Mouse (Mus musculus): ENCODE results near the gene Ilf2. TPM values are rescaled to one million over a fixed set of nuclear protein-coding genes. Genes with fewer than 3 reads are reported as not detected.

Ilf2 gene
- polyA plus RNA-seq, 1 experiment from 2014 or later = 368 TPM

DNA sequence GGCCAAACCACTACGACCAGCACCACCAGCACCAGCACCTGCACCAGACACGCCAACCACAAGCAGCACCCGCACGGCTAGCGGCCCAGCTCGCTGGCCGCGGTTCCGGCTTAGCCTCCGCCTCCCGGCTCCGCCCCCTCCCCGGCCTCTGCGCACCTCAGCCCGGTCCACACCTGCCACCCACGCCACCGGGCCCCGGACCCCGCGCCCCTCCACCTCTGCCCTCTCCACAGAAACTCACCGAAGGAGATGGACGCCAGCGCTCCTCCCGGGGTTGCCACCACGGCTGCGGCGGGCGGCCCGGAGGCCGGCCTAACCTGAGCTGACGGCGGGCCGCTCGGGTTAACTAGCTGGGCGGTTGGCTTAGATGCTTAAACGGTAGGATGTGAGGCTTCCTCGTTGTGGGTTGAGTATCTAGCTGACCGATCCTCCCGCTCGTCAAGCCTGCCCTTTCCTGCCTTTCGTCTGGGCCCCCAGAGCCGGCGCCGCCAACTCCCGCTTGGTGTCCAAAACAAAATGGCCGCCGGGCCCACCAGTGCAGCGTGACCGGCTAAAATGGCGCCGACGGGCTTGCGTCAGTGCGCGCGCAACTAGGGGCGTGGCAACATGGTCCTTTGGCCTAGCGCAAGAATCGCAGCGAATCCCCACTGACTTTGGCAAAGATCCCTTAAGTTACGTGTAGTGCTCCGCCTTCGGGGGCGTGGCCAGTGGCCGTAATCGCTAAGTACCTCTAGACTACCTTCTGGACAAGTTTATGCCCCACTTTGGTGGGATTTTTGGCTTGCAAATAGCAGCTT, 33.2 kb downstream of the Ilf2 start, which contains the start of gene Chtop:
Gene Chtop, minus strand, starts transcription at position 549 of the 797 bp plus-strand sequence.
- Histone ChIP-seq H3K36me3 (ENCODE audit: control insufficient read depth, insufficient read depth, low read length) (peaks cover 12% of the 10 kb centered on the region; the same call in 1 of the 2 replicates), H3K9me3 (ENCODE audit: control insufficient read depth, low read length) (no peaks in the 10 kb centered on the region), H3K4me3 (ENCODE audit: low read depth, low read length) (peak within 1 kb of the TSS; percentile 77), H3K27me3 (ENCODE audit: control insufficient read depth, insufficient read depth, low read length) (no peaks in the 10 kb centered on the region), H3K4me2 (replicated peaks; ENCODE audit: low read depth, low read length) (peak within 1 kb of the TSS; percentile 83), H3K27ac (ENCODE audit: low read depth, low read length) (peak within 1 kb of the TSS; percentile 86), H3K9ac (ENCODE audit: low read depth, low read length) (peak within 1 kb of the TSS; percentile 87), H3K4me1 (replicated peaks; ENCODE audit: control insufficient read depth, insufficient read depth, low read length) (0 out of 2 replicates have a peak, but pooled peaks cover 2% of the 10 kb centered on the region)
- under 1% methylated on average over 62 of the region's 66 CpGs for WGBS
- DNase-seq (ENCODE audit: low spot score) = peak; percentile 100
- ATAC-seq (ENCODE audit: low FRiP score) = peak; percentile 93

DNA sequence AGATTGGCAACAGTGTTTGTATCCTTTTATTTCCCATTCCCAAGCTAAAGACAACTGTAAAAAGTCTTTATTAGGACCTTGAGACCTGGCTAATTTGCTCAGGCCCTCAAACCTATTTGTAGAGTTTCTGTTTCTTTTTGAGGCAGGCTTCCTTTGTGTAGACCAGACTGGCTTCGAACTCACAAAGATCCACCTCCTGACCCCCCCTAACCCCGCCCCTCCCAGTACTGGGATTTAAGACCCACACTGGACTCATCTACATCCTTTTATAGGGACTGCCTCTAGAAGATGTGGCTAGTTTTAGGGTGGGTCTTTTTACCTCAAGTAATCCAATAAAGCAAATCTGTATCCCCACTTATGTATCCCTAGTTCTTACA, 33.8 kb downstream of the Ilf2 start:
- WGBS = 28% methylated on average over 2 of the region's 2 CpGs
- H3K4me3 ChIP-seq (ENCODE audit: low read depth, low read length) = peak overlapping the region; percentile 77
- DNase-seq (ENCODE audit: low spot score) = no peak

DNA sequence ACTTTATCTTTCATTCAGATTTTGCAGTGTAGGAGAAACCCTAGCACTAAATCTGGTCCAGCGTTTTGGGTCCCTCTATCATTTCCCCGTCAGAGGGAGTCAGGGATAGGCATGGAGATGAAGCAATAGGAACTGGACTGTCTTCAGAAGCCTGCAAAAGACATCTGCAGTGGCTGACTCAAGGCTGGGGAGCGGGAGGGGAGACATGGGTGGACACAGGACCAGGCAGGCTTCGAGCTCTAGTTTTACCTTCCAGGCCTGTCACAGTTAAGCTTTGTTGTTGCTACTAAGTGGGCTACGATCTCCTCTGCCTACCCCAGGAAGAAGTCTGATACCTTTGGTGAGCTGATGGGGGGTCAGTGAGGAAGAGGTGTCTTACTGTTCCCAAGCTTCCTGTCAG, 36.4 kb downstream of the Ilf2 start:
- 91% methylated on average over 5 of the region's 5 CpGs for WGBS
- DNase-seq (ENCODE audit: low spot score) = no peak
- H3K36me3 ChIP-seq (ENCODE audit: control insufficient read depth, insufficient read depth, low read length) = peaks cover under 1% of the 10 kb centered on the region; the same call in 1 of the 2 replicates

More for the DNA sequence above, 33.8 kb downstream of the Ilf2 start:
- peak overlapping the region; percentile 32; the same call in 1 of the 2 replicates for H3K4me2 ChIP-seq (replicated peaks; ENCODE audit: low read depth, low read length)
- peak overlapping the region; percentile 60; the same call in 1 of the 2 replicates for H3K27ac ChIP-seq (ENCODE audit: low read depth, low read length)
- peaks cover 12% of the 10 kb centered on the region; the same call in 1 of the 2 replicates for H3K36me3 ChIP-seq (ENCODE audit: control insufficient read depth, insufficient read depth, low read length)
- H3K4me1 ChIP-seq (replicated peaks; ENCODE audit: control insufficient read depth, insufficient read depth, low read length) = peaks cover 8% of the 10 kb centered on the region; the same call in 1 of the 2 replicates
- H3K27me3 ChIP-seq (ENCODE audit: control insufficient read depth, insufficient read depth, low read length) = no peaks in the 10 kb centered on the region
- H3K9me3 ChIP-seq (ENCODE audit: control insufficient read depth, low read length) = no peaks in the 10 kb centered on the region
- H3K9ac ChIP-seq (ENCODE audit: low read depth, low read length) = no peak overlapping the region
- ATAC-seq (ENCODE audit: low FRiP score) = peak; percentile 41

DNA sequence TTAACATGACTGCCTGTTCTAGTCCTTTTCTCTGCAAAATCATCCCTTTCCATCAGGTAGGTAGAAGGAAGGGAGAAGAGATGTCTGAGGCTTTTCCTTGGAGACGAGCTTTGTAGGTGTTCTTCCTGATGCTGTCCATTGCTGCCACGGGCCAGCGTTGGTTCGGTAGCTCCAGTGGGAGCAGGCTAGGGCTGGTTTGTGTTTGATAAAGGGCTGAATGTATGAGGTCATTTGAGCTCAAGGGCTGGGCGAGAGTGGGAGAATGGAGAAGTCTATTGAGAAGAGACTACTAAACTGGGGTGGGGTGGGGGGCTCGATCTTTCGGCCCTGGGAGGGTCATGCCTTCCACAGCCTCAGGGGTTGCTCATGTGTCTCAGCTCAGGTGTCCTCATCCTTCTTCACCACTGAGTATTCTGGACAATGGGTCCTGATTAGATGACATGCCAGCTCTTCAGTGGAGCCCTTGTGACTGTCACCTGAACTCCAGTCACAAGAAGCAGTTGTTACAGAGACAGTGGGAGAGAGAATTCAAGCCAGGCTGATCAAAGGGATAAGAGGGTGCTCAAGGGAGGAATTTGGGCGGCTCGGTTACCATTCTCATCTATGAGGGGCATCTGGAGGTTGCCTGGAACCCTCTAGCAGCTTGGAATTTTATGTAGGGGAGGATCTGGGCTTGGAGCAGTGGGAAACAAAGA, 37.2 kb downstream of the Ilf2 start:
- ATAC-seq (ENCODE audit: low FRiP score) = no peak
- no peak overlapping the region for H3K27ac ChIP-seq (ENCODE audit: low read depth, low read length)
- DNase-seq (ENCODE audit: low spot score) = no peak
- H3K36me3 ChIP-seq (ENCODE audit: control insufficient read depth, insufficient read depth, low read length) = no peaks in the 10 kb centered on the region
- peaks cover 6% of the 10 kb centered on the region; the same call in 1 of the 2 replicates for H3K4me1 ChIP-seq (replicated peaks; ENCODE audit: control insufficient read depth, insufficient read depth, low read length)
- no peak overlapping the region for H3K9ac ChIP-seq (ENCODE audit: low read depth, low read length)
- 67% methylated on average over 8 of the region's 9 CpGs for WGBS
- no peak overlapping the region for H3K4me3 ChIP-seq (ENCODE audit: low read depth, low read length)
- H3K4me2 ChIP-seq (replicated peaks; ENCODE audit: low read depth, low read length) = no peak overlapping the region
- no peaks in the 10 kb centered on the region for H3K27me3 ChIP-seq (ENCODE audit: control insufficient read depth, insufficient read depth, low read length)
- H3K9me3 ChIP-seq (ENCODE audit: control insufficient read depth, low read length) = no peaks in the 10 kb centered on the region

More for the DNA sequence above, 36.4 kb downstream of the Ilf2 start:
- Histone ChIP-seq H3K27ac (ENCODE audit: low read depth, low read length) (no peak overlapping the region), H3K9me3 (ENCODE audit: control insufficient read depth, low read length) (no peaks in the 10 kb centered on the region), H3K4me2 (replicated peaks; ENCODE audit: low read depth, low read length) (no peak overlapping the region), H3K27me3 (ENCODE audit: control insufficient read depth, insufficient read depth, low read length) (no peaks in the 10 kb centered on the region), H3K4me1 (replicated peaks; ENCODE audit: control insufficient read depth, insufficient read depth, low read length) (peaks cover 8% of the 10 kb centered on the region; the same call in 1 of the 2 replicates), H3K9ac (ENCODE audit: low read depth, low read length) (no peak overlapping the region), H3K4me3 (ENCODE audit: low read depth, low read length) (no peak overlapping the region)
- ATAC-seq (ENCODE audit: low FRiP score) = no peak

DNA sequence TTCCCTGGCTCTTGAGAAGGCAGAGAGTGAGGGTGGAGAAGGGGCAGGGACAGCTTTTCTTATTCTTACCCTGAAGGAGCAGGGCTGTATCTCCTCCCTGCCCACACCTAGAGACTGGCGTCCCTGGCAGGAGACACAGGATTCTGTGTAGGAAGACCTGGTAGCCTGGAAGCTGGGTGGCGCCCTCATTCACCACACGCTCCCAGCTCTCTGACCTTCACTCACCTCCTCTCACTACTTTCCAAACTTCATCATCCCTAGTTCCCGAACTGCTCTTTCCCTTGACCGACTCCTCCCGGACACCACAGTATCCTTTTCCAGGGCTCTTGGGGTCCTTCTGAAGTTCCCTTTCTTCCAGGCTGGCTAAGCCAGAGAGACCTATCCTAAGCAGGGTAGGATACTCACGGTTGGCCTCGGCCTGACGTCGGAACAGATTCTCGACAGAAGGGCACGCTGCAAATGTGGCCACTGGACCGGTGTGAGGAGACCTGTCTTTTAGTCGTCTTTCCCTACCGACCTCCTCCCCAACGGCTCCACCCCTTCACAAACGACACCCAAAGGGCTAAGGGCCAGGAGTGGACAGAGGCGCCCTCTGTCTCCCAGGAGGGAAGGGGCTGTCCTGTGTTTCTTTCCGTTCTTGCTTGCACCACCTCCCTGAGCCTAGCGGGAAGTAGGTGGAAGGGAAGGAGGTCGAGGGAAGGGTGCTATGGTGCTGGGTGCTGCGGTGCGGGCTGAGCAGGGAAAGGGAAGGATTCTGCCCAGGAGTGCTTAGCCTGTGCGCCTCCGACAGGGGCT, 38.1 kb downstream of the Ilf2 start, which contains the start of the genes S100a1 and S100a13:
Gene S100a1, minus strand, starts transcription at position 597 of the 795 bp plus-strand sequence.
Gene S100a13, plus strand, starts transcription at position 640 of the 795 bp plus-strand sequence.
- ATAC-seq (ENCODE audit: low FRiP score) = peak; percentile 21; the same call in 1 of the 2 replicates
- peak within 1 kb of the TSS; percentile 59 for H3K4me2 ChIP-seq (replicated peaks; ENCODE audit: low read depth, low read length)
- H3K9me3 ChIP-seq (ENCODE audit: control insufficient read depth, low read length) = no peaks in the 10 kb centered on the region
- DNase-seq (ENCODE audit: low spot score) = peak; percentile 56
- H3K27ac ChIP-seq (ENCODE audit: low read depth, low read length) = no peak within 1 kb of the TSS
- H3K27me3 ChIP-seq (ENCODE audit: control insufficient read depth, insufficient read depth, low read length) = no peaks in the 10 kb centered on the region
- no peaks in the 10 kb centered on the region for H3K36me3 ChIP-seq (ENCODE audit: control insufficient read depth, insufficient read depth, low read length)
- H3K4me3 ChIP-seq (ENCODE audit: low read depth, low read length) = peak within 1 kb of the TSS; percentile 25
- peak within 1 kb of the TSS; percentile 34; the same call in 1 of the 2 replicates for H3K9ac ChIP-seq (ENCODE audit: low read depth, low read length)
- 6% methylated on average over 25 of the region's 25 CpGs for WGBS
- H3K4me1 ChIP-seq (replicated peaks; ENCODE audit: control insufficient read depth, insufficient read depth, low read length) = peaks cover 6% of the 10 kb centered on the region; the same call in 1 of the 2 replicates

DNA sequence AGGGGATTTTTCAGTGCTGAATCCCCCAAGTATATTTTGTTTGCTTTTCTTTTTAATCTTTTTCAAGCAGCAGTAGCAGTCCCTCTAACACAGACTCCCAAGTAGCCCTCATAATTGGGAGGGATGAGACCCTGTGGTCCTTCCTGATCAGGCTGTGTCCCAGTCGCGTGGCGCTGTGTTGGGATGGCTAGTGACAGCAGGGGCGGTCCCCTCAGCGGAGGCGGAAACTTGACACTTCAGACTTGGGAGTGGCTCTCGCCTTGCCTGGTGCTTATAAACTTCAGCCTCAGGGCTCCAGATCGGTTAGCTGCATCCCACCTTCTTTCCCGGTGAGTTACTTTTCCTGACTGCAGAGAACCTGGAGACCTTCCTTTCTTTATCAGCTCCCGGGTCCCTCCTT, 38.8 kb downstream of the Ilf2 start:
- peak; percentile 68 for DNase-seq (ENCODE audit: low spot score)
- Histone ChIP-seq H3K27ac (ENCODE audit: low read depth, low read length) (no peak overlapping the region), H3K36me3 (ENCODE audit: control insufficient read depth, insufficient read depth, low read length) (no peaks in the 10 kb centered on the region), H3K27me3 (ENCODE audit: control insufficient read depth, insufficient read depth, low read length) (no peaks in the 10 kb centered on the region), H3K4me3 (ENCODE audit: low read depth, low read length) (peak overlapping the region; percentile 25), H3K4me1 (replicated peaks; ENCODE audit: control insufficient read depth, insufficient read depth, low read length) (peaks cover 6% of the 10 kb centered on the region; the same call in 1 of the 2 replicates), H3K4me2 (replicated peaks; ENCODE audit: low read depth, low read length) (peak overlapping the region; percentile 59), H3K9me3 (ENCODE audit: control insufficient read depth, low read length) (no peaks in the 10 kb centered on the region), H3K9ac (ENCODE audit: low read depth, low read length) (0 out of 2 replicates have a peak overlapping the region, but pooled peaks have one; percentile 34)
- 1% methylated on average over 10 of the region's 10 CpGs for WGBS
- ATAC-seq (ENCODE audit: low FRiP score) = peak; percentile 38; the same call in 1 of the 2 replicates

DNA sequence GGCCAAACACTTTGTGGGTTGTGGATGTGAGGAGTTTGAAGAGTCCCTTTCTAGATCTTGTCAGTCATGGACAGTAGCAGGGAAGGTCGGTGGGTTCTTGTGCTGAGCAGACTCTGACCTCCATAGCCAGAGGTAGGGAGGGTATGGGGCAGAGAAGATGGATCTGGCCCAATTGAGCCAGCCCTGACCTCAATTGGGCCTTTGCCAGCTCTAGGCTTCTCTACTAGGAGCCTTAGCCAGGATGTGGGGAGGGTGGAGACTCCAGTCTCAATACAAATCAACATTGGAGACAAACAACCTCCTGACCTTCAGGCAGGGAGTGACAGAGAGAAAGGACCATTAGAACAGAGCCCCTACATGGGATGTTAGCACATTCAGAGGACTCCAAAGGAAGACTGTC, 39.3 kb downstream of the Ilf2 start:
- H3K4me1 ChIP-seq (replicated peaks; ENCODE audit: control insufficient read depth, insufficient read depth, low read length) = peaks cover 6% of the 10 kb centered on the region; the same call in 1 of the 2 replicates
- no peak overlapping the region for H3K27ac ChIP-seq (ENCODE audit: low read depth, low read length)
- WGBS = 52% methylated on average over 1 of the region's 1 CpGs
- H3K4me3 ChIP-seq (ENCODE audit: low read depth, low read length) = peak overlapping the region; percentile 25; the same call in 1 of the 2 replicates
- ATAC-seq (ENCODE audit: low FRiP score) = no peak
- peak overlapping the region; percentile 59 for H3K4me2 ChIP-seq (replicated peaks; ENCODE audit: low read depth, low read length)
- H3K9me3 ChIP-seq (ENCODE audit: control insufficient read depth, low read length) = no peaks in the 10 kb centered on the region
- H3K27me3 ChIP-seq (ENCODE audit: control insufficient read depth, insufficient read depth, low read length) = no peaks in the 10 kb centered on the region
- no peak for DNase-seq (ENCODE audit: low spot score)
- H3K9ac ChIP-seq (ENCODE audit: low read depth, low read length) = no peak overlapping the region
- no peaks in the 10 kb centered on the region for H3K36me3 ChIP-seq (ENCODE audit: control insufficient read depth, insufficient read depth, low read length)

DNA sequence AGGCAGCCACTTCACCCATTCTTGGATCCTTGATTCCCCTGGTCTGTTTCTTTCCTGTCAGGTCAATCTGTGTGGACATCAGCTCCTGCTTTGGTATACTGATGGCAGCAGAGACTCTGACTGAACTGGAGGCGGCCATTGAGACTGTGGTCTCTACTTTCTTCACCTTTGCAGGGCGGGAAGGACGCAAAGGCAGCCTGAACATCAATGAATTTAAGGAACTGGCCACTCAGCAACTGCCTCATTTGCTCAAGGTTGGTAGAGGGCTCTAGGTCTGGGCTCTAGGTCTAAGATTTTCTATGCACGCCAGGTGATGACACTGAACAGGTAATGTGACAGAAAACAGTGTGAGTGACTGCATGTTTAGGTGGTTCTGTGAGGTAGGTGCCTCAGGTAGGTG, 39.9 kb downstream of the Ilf2 start:
- no peak overlapping the region for H3K27ac ChIP-seq (ENCODE audit: low read depth, low read length)
- H3K9ac ChIP-seq (ENCODE audit: low read depth, low read length) = no peak overlapping the region
- peaks cover 6% of the 10 kb centered on the region; the same call in 1 of the 2 replicates for H3K4me1 ChIP-seq (replicated peaks; ENCODE audit: control insufficient read depth, insufficient read depth, low read length)
- H3K4me2 ChIP-seq (replicated peaks; ENCODE audit: low read depth, low read length) = no peak overlapping the region
- H3K9me3 ChIP-seq (ENCODE audit: control insufficient read depth, low read length) = no peaks in the 10 kb centered on the region
- no peaks in the 10 kb centered on the region for H3K27me3 ChIP-seq (ENCODE audit: control insufficient read depth, insufficient read depth, low read length)
- no peak overlapping the region for H3K4me3 ChIP-seq (ENCODE audit: low read depth, low read length)
- DNase-seq (ENCODE audit: low spot score) = no peak
- no peak for ATAC-seq (ENCODE audit: low FRiP score)
- WGBS = 90% methylated on average over 4 of the region's 4 CpGs
- H3K36me3 ChIP-seq (ENCODE audit: control insufficient read depth, insufficient read depth, low read length) = no peaks in the 10 kb centered on the region

All from hindbrain, embryonic 11.5 days (tissue).